Mouse (Mus musculus) erythroblast, embryonic 14.5 days (primary cell): ENCODE data around the gene 5730480H06Rik.

Source experiments
- GATA1 ChIP-seq: IDR thresholded peaks from 2 replicates; pipeline ENCODE4 v1.6.1; 2012; ENCODE audit warnings: low read length, inconsistent platforms, mixed read lengths
- TAL1 ChIP-seq: IDR thresholded peaks from 3 replicates; pipeline ENCODE4 v1.6.1; 2012; ENCODE audit warnings: low read length, inconsistent platforms, mixed read lengths

- TF ChIP-seq TAL1 = no peak
- TF ChIP-seq GATA1 = no peak
Measured at GRCm38 (mm10) chr5:48345983-48346648, 18.4 kb downstream of the 5730480H06Rik start.
